Mouse (Mus musculus) adrenal gland, adult 18-20 months (tissue): ENCODE data around the gene Rabac1. TPM values are rescaled to one million over a fixed set of nuclear protein-coding genes. Genes with fewer than 3 reads are reported as not detected.

ENCODE experiments used
- DNase-seq, 2 experiments: peaks; one replicate each; pipeline ENCODE4 v3.0.0; 2021 to 2022; ENCODE audit warnings: low spot score in 2 of 2
- long read RNA-seq, 2 experiments: library from polyadenylated mRNA; stranded (forward); transcript quantifications; one replicate each; pipeline ENCODE4 v2.0.0; 2021
- total RNA-seq, 2 experiments: library from RNA; stranded (reverse); gene quantifications; 1 replicate in 1 of 2; 2 replicates in 1 of 2; pipeline ENCODE4 v1.2.3; 2021

The Rabac1 gene
- total RNA-seq, result 100 to 1,000 TPM; 343 to 378 TPM
- long read RNA-seq, experiment 1, transcript Rabac1-201 (5 exons, 899 nt), result major isoform, 57 of 61 reads
- long read RNA-seq, experiment 1, partial matches to known transcripts, result 0 of 61 reads
- long read RNA-seq, experiment 1, other reads (novel, unspliced or antisense), result 3 of 61 reads
- long read RNA-seq, experiment 2, transcript Rabac1-201 (5 exons, 899 nt), result major isoform, 218 of 243 reads
- long read RNA-seq, experiment 2, transcript Rabac1-203 (4 exons, 986 nt), result minor isoform, 8 of 243 reads
- long read RNA-seq, experiment 2, partial matches to known transcripts, result 3 of 243 reads
- long read RNA-seq, experiment 2, other reads (novel, unspliced or antisense), result 13 of 243 reads

GRCm38 (mm10) chr7:24971972-24972893, at the start of gene Rabac1:
Rabac1 (minus strand) TSS chr7:24972754.
- DNase-seq, result peak; percentile 85 to 86

DNA sequence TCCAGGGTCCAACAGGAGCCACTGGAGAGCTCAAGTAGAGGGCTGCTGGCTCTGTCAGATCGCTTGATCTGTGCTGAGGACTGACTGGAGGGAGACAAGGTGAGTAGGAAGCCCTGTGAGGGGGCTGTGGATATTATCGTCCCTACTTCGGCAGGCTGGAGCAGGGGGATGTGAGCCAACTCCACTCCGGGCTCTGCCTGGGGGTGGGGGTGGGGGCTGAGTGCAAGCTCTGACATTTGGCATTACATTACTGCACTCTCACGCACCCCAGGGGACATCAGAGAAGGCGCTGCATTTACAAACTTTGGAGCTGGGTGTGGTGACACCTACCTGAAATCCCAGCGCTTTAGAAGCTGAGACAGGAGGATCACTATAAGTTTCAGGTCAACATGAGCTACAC, 39.0 kb upstream of the Rabac1 start:
- DNase-seq, result no peak

DNA sequence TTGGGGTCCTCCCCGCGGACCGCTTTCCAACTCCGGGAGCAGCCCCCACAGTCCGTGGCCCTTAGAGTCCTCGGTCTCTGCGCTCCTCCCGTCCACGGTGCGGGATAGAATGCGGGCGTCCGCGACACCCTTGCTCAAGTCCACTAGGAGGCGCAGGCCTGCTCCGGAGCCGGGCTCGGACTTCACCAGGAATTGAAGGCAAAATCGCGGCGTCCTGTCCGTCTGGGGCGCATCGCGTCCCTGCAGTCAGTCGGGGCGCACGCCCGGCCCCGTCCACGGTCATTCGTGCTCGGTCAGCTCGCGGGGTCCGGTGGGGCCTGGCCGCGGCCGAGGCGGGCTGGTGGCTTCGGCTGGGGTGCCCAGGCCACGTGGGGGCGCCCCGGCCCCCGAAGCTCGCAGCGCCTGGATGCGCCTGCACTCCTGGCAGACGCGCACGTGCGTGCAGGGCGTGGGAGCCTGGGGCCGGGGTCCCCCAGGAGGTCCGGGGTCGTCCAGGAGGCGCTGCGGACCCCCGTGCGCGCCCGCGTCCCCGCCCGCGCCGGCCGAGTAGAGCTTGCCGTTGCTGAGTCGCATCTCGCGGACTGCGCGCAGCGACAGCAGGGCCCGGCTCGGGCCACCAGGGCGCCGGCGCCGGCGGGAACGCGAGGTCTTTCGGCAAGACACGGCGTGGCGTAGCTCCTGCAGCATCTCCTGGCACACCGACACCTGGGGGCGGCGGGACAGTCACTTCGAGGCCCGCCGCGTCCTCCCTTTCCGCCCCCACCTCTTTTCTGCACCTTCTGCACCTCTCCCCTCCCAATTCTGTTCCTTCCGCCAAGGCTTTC, 37.7 kb upstream of the Rabac1 start:
- peak; percentile 41 to 59 for DNase-seq

DNA sequence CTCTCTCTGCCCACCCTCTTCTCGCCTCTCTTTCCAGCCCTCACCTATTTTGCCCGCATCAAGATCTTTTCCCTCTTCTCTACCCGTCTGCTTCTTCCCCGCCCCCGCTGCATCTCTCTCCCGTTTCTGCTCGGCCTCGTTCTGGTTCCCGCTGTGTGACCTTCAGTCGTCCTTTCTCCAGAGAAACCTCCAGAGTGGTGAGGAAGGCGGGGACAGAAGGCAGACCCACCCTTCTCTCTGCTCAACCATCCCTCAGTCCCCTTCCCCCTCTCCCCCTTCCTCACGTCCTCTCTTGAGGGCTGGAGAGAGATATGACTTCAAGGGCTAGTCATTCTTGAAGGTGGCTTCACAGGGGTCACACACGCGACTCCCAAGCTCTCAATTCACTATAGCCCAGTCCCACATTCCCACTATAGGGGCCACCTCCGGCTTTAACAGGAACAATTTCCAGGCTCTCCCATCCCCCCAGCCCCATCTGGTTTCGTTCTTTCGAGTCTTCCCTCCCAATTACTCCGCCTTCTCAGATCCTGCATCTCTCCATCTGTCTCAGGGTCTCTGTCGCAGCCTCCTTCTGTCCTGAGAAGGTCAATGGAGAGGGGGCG, 36.6 kb upstream of the Rabac1 start:
- DNase-seq, result no peak

DNA sequence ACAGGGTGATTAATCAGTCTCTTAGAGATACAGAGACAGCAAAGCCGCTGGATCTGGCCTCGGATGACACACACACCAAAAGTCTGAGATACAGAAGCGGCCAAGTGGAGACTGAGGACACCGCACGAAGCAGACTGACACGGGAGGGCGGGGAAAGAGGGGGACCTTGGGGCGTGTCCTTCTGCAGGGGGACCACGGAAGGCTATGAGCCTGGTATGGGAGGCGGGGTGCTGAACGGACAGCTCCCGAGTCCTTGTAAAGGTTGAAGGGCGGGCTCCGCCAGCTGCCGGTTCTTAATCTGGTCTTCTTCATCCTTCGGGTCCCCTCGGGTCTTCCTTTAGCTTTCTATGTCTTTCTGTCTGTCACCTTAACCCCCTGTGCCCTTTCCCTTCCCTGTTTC, 36.1 kb upstream of the Rabac1 start:
- peak; percentile 57 to 73 for DNase-seq

- DNase-seq, result no peak
These were observed 35.2 kb upstream of the Rabac1 start for GRCm38 (mm10) chr7:25007609-25008374.

GRCm38 (mm10) chr7:25006586-25007364, 34.2 kb upstream of the Rabac1 start:
- DNase-seq, result peak; percentile 33 to 56

DNA sequence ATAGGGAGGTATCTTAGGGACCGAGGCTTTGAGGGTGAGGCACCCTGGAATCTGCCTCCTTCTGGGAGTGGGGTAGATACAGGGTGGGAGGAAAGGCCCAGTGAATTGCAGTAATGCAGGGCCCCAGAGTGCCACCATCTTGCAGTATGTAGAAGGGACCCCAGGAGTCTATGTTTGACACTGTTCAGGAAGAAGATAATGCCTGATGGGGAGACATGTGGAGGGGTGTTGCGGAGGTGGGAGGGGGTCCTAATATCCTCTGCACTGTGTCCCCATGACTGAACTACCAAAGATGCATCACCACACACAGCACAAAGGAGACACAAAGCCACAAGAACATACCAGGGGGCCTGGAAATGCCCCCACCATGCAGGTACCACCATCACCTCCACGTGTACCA, 33.6 kb upstream of the Rabac1 start:
- no peak for DNase-seq

GRCm38 (mm10) chr7:25005421-25006065, 33.0 kb upstream of the Rabac1 start, which contains the start of gene Atp1a3:
Atp1a3 (minus strand) TSS chr7:25005958.
- peak; percentile 36 to 41 for DNase-seq

GRCm38 (mm10) chr7:25004806-25005205, 32.3 kb upstream of the Rabac1 start:
- no peak for DNase-seq

- no peak for DNase-seq
These were observed 31.4 kb upstream of the Rabac1 start for GRCm38 (mm10) chr7:25003820-25004388.

DNA sequence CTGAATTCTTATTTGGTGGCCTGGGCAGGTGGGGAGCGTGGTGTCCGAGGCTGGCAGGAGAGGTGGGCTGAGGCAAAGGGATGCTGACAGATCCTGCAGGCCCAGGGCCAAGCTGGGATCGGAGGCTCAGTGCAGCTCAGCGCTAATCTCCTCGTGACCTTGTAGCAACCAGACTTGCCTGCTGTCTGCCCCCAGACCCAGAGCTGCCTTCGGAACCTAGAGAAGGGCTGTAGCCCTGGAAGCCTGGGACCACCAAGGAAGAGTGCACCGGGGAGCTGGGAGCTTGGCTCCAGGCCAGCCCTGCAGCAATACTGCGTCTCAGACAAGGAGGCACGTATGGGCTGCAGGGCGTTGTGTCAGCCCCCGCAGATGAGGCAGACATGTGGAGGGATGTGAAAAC, 30.7 kb upstream of the Rabac1 start:
- no peak for DNase-seq

DNA sequence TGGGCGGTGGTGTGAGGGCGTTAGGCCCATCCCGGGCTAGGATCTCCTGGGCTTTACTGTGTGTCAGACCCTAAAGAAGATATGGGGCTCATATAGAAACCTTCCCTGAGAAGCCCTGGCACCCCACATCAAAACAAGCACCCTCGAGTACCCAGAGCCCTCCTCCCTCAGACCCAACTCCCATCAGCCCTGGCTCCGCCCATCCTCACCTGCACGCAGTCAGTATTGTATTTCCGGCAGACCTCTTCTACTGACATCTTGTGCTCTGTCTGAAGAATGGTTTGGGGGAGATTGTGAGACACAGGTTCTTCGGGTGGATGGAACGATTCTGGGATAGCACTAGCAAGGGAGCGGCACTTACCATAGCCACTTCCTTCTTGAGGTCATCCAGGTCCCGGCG, 28.2 kb upstream of the Rabac1 start:
- no peak for DNase-seq

DNA sequence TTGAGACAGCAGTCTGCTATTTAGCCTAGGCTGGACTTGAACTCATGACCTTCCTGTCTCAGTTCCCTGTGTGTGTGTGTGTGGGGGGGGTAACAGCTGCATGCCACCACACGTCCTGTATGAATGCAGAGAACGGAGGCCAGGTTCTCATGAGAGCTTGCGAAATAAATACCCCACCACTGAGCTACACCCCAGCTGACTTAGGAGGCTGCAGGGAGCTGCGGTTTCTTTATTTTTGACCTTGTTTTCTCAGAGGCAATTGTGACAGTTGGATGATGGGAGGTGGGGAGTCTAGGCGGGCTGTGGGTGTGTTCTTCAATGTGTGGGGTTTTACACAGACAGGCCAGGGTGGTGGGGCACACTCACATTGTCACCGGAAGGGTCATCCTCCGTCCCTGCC, 27.7 kb upstream of the Rabac1 start:
- no peak for DNase-seq

DNA sequence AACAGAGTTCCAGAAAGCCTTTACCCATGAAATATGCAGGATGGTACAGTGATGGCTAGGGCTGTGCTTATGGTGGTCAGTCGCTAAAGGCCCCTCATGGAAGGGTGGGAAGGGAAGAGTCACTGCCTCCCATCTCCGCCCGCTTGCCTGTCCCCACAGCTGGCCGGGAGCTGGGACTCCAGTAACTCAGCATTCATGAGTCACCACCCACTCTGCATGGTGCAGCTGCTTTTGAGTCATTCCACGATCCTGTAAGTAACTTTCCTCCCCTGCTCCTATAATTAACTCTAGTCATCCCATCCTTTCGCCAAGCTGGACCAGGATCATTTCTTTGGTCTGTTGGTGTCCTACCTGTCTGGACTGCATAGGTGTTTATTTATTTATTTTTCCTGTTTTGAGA, 20.5 kb upstream of the Rabac1 start:
- DNase-seq, result no peak

- DNase-seq, result no peak
These were observed 17.9 kb upstream of the Rabac1 start for GRCm38 (mm10) chr7:24990478-24990877.

DNA sequence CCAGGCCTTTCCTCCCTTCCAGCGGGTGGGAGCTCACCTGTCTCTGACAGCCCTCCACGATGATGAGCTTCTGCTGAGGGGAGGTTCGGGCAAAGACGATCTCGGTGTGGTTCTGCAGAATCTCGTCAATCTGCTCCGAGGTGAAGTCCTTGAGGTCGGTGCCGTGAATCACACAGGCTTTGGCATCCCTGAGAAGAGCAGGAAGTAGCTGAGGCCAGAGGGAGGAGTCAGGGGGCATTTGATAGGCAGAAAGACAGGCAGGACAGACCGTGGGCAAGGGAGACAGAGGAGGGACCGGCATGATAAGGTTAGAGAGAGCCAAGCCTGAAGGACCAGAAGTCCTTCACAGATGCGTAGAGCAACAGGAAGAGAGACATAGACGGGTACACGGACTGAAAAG, 15.4 kb upstream of the Rabac1 start:
- peak in 1 of 2 experiments; percentile 43 for DNase-seq

- no peak for DNase-seq
These were observed 13.2 kb upstream of the Rabac1 start for GRCm38 (mm10) chr7:24985799-24986198.
